ENCODE assay signal across 11 mouse cellular contexts in genomic region chr13:57474068-57474467, GRCm38 (mm10).
"Had no signal": no experiment of that assay in that cellular context is flagged by ENCODE, and none has a peak within 500 bp of the region (broad histone marks: within the 10 kb centered on the region; RNA-seq: fewer than 3 reads in every experiment).

No protein-coding gene starts in this region.

- H3K4me3 ChIP-seq: limb, embryonic 13.5 days; neural tube, embryonic 12.5 days had no signal

- H3K4me1 ChIP-seq: limb, embryonic 13.5 days had no signal

- ATAC-seq: intestine, embryonic 16.5 days; lung, postnatal 0 days had no signal

- H3K4me2 ChIP-seq: limb, embryonic 13.5 days; neural tube, embryonic 12.5 days had no signal

- H3K36me3 ChIP-seq: limb, embryonic 13.5 days; neural tube, embryonic 12.5 days had no signal

- H3K27me3 ChIP-seq: limb, embryonic 13.5 days; neural tube, embryonic 12.5 days had no signal

- H3K9me3 ChIP-seq: limb, embryonic 13.5 days; neural tube, embryonic 12.5 days had no signal

- H3K27ac ChIP-seq: limb, embryonic 13.5 days; liver, embryonic 14.5 days; neural tube, embryonic 12.5 days; stomach, postnatal 0 days had no signal

- DNase-seq: kidney, adult 9 months; left cerebral cortex, postnatal 4 days; lung, adult 2 months; lung, postnatal 36 days; thymus, postnatal 4 days had no signal

- H3K9ac ChIP-seq: limb, embryonic 13.5 days; liver, embryonic 14.5 days; neural tube, embryonic 12.5 days had no signal
